Mouse (Mus musculus) liver, adult 2 months (tissue): ENCODE data around the gene Focad. TPM values are rescaled to one million over a fixed set of nuclear protein-coding genes. Genes with fewer than 3 reads are reported as not detected.

Source experiments
- DNase-seq: peaks from one replicate; pipeline ENCODE4 v3.0.0-alpha.2; 2011; ENCODE audit warnings: low read depth, low spot score; ENCODE audit errors: extremely low read depth
- H3K27ac ChIP-seq: fragments of 200-500 bp; replicated peaks from 2 replicates; pipeline ENCODE4 v1.5.1; 2012; ENCODE audit warnings: low read depth, mild to moderate bottlenecking, control low read depth, inconsistent platforms, low read length; ENCODE audit not compliant: insufficient read depth
- H3K27me3 ChIP-seq: fragments of 200-500 bp; 2 replicates; pipeline ENCODE4 v1.6.1; 2012; ENCODE audit warnings: mild to moderate bottlenecking, moderate library complexity, low read length, inconsistent platforms; ENCODE audit not compliant: control insufficient read depth, insufficient read depth
- H3K36me3 ChIP-seq: fragments of 200-500 bp; 2 replicates; pipeline ENCODE4 v1.6.1; 2012; ENCODE audit warnings: low read length, inconsistent platforms; ENCODE audit not compliant: control insufficient read depth, insufficient read depth
- H3K4me1 ChIP-seq: fragments of 200-500 bp; 2 replicates; pipeline ENCODE4 v1.6.1; 2011; ENCODE audit warnings: low read length; ENCODE audit not compliant: control insufficient read depth, insufficient read depth
- H3K4me3 ChIP-seq: fragments of 200-500 bp; 2 replicates; pipeline ENCODE4 v1.5.1; 2011; ENCODE audit warnings: low read depth, mild to moderate bottlenecking, control low read depth, low read length, moderate library complexity; ENCODE audit not compliant: insufficient read depth
- H3K79me2 ChIP-seq: fragments of 200-500 bp; 2 replicates; pipeline ENCODE4 v1.6.1; 2012; ENCODE audit warnings: inconsistent platforms, mild to moderate bottlenecking, low read length, moderate library complexity; ENCODE audit not compliant: control insufficient read depth, insufficient read depth
- H3K9ac ChIP-seq: fragments of 200-500 bp; 2 replicates; pipeline ENCODE4 v1.6.1; 2012; ENCODE audit warnings: low read depth, mild to moderate bottlenecking, control low read depth, inconsistent platforms, low read length
- CTCF ChIP-seq: fragments of 200-500 bp; IDR thresholded peaks from 2 replicates; pipeline ENCODE4 v1.5.1; 2011; ENCODE audit warnings: low read depth, low read length, control low read depth
- POLR2A ChIP-seq: fragments of 200-500 bp; IDR thresholded peaks from 2 replicates; pipeline ENCODE4 v1.6.1; 2011; ENCODE audit warnings: low read length, control low read depth; ENCODE audit not compliant: insufficient read depth; ENCODE audit errors: extremely low read depth
- WGBS: fragments of 180-500 bp; shearing (Covaris S2); methylation state at CpG from one replicate; pipeline ENCODE4 v1.1.7; 2018; 5-methylcytosine and 5-hydroxymethylcytosine counted together
- polyA plus RNA-seq: library from polyadenylated mRNA; depleted of rRNA; stranded (reverse); fragments of >200 nt; gene quantifications from 2 replicates; pipeline ENCODE4 v1.2.3, GENCODE M21; 2012
- total RNA-seq: library from RNA; depleted of rRNA; stranded (reverse); fragments of >200 nt; gene quantifications from 2 replicates; pipeline ENCODE4 v1.2.3, GENCODE M21; 2014

Gene Focad
- total and polyA plus RNA-seq, 2 experiments = 6.4 to 11.1 TPM

DNA sequence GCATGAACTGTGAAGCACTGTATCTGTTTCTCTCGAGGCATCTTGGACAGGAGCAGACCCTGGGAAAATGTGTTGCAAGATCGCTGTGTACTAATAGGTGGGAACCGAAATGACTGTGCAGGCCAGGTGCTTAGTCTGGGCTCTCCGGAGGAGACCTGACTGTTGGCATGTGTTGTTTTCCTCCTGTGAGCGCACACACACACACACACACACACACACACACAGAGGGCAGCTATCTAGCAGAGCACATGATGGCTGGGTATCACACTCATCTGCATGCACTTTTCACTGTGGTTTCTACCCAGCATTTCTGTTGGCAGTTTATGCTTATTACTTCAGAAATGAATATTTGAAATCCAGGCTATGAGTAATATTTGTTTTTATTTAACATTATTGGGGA lies 231.0 kb downstream of the Focad start:
- H3K4me1 ChIP-seq = no peaks in the 10 kb centered on the region
- 86% methylated on average over 5 of the region's 5 CpGs for WGBS
- H3K9ac ChIP-seq = no peak overlapping the region
- H3K4me3 ChIP-seq = no peak overlapping the region
- no peaks in the 10 kb centered on the region for H3K36me3 ChIP-seq
- H3K27ac ChIP-seq = no peak overlapping the region
- DNase-seq = no peak
- no peaks in the 10 kb centered on the region for H3K27me3 ChIP-seq
- TF ChIP-seq POLR2A (no peak), CTCF (no peak)
- H3K79me2 ChIP-seq = no peaks in the 10 kb centered on the region

DNA sequence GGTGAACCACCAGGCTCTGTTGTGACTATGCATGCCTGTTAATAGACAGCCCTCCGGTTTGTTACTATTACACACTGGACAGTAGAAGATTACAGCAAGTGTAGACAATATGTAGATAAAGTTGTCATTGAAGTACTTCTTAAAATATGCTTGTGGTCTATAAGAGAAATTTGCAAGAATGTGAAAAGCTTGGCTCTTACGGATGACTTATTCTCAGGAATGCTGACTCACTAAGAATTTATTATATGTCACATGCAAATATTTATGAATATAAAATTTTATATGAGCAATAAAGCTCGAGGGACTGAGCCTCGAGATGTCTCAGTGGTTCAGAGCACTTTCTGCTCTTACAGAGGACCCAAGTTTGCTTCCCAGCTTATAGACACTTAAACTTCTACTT lies 240.1 kb downstream of the Focad start:
- H3K79me2 ChIP-seq = no peaks in the 10 kb centered on the region
- no peak for DNase-seq
- H3K4me1 ChIP-seq = no peaks in the 10 kb centered on the region
- 82% methylated on average over 4 of the region's 4 CpGs for WGBS
- H3K4me3 ChIP-seq = no peak overlapping the region
- no peak overlapping the region for H3K27ac ChIP-seq
- H3K9ac ChIP-seq = no peak overlapping the region
- TF ChIP-seq POLR2A (no peak), CTCF (no peak)
- no peaks in the 10 kb centered on the region for H3K27me3 ChIP-seq
- no peaks in the 10 kb centered on the region for H3K36me3 ChIP-seq

DNA sequence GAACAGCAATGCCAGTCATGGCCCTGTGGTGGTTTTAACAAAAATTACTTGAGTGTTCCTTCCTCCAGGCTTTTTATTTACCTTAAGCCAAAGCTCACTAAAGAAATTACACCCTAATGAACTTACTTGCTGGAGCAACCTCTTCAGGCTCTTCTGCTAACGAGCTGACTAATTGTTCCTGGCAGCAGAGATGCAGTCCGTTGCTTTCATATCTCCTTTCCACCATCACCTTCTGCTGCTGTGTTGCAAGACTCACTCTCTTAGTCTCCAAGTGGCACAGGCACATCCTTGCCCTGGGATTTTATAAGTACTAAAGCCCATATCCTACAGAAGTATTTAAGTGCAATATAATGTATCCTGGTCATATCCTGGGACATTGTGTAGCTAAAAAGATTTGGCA lies 242.3 kb downstream of the Focad start:
- WGBS = 80% methylated on average over 2 of the region's 2 CpGs

DNA sequence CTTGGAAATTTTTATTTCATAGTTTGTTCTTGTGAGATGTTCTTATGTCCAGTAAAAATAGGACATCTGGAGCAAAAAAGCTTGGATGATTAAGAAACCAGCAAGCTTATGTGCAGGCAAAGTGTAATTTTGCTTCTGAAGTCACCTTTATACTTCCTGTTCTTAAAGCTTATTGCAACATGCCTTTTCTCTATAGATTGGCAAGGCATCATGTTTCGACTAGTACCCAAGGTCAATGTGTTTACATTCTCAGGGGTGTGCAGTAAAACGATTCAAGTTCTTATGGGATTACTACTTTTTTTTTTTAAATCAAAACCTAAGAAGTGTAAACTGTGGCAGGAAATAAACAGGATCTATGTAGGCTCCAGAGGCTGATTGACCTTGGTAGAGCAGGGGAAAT lies 242.9 kb downstream of the Focad start:
- WGBS = 40% methylated on average over 2 of the region's 2 CpGs
- H3K27ac ChIP-seq = no peak overlapping the region
- TF ChIP-seq POLR2A = no peak
- no peak for TF ChIP-seq CTCF
- no peaks in the 10 kb centered on the region for H3K27me3 ChIP-seq
- no peak overlapping the region for H3K4me3 ChIP-seq
- H3K36me3 ChIP-seq = no peaks in the 10 kb centered on the region
- no peak for DNase-seq
- H3K9ac ChIP-seq = no peak overlapping the region
- H3K4me1 ChIP-seq = no peaks in the 10 kb centered on the region
- H3K79me2 ChIP-seq = no peaks in the 10 kb centered on the region

More for the DNA sequence above, 242.3 kb downstream of the Focad start:
- DNase-seq = no peak
- H3K4me1 ChIP-seq = no peaks in the 10 kb centered on the region
- H3K79me2 ChIP-seq = no peaks in the 10 kb centered on the region
- H3K27ac ChIP-seq = no peak overlapping the region
- no peak overlapping the region for H3K9ac ChIP-seq
- H3K4me3 ChIP-seq = no peak overlapping the region
- H3K36me3 ChIP-seq = no peaks in the 10 kb centered on the region
- TF ChIP-seq POLR2A (no peak), CTCF (no peak)
- no peaks in the 10 kb centered on the region for H3K27me3 ChIP-seq

DNA sequence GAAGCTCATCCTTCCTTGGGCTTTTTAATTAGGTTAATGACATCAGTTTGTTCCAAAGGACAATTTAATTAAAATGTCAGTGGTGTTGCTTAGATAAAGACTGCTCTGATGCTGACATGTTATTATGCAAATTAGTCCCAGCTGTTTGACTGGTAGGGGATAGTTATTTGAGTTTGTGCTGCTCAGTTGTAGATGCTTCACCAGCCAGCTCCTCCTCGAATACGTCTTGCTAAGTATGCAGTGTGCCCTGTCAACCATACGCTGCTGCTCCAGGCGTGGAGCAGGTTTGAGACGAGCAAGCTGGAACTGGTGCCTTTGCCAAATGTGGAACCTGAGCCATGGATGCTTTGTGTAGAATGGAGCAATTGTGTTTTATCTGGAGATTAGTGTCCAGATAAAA lies 243.7 kb downstream of the Focad start:
- Histone ChIP-seq H3K4me3 (no peak overlapping the region), H3K27ac (no peak overlapping the region), H3K36me3 (no peaks in the 10 kb centered on the region), H3K4me1 (no peaks in the 10 kb centered on the region), H3K79me2 (no peaks in the 10 kb centered on the region), H3K27me3 (no peaks in the 10 kb centered on the region), H3K9ac (no peak overlapping the region)
- WGBS = 96% methylated on average over 5 of the region's 5 CpGs
- TF ChIP-seq CTCF = no peak
- no peak for TF ChIP-seq POLR2A
- DNase-seq = no peak

DNA sequence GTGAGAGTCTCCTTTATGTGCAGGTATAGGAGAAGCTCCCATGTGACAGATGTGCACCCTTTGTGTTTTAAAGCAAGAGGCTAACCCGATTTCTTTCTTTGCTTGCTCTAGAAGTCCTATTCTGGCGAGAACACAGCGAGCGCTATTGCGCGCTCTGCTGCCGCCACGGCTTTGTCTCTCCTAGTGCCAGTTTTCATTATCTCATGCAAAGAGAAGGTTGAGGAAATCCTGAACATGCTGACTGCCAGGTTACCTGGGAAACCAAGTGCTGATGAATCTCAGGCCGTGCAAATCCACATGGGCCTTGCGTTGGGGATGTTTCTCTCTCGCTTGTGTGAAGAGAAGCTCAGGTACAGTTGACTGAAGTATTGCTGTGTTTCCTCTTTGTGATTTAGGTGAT lies 250.0 kb downstream of the Focad start:
- no peak overlapping the region for H3K27ac ChIP-seq
- no peak for TF ChIP-seq CTCF
- TF ChIP-seq POLR2A = no peak
- no peaks in the 10 kb centered on the region for H3K4me1 ChIP-seq
- H3K4me3 ChIP-seq = no peak overlapping the region
- H3K9ac ChIP-seq = no peak overlapping the region
- no peaks in the 10 kb centered on the region for H3K36me3 ChIP-seq
- H3K27me3 ChIP-seq = no peaks in the 10 kb centered on the region
- WGBS = 91% methylated on average over 11 of the region's 11 CpGs
- H3K79me2 ChIP-seq = no peaks in the 10 kb centered on the region
- DNase-seq = no peak
